Mouse (Mus musculus): ENCODE measurements around the gene Sult1e1. TPM values are rescaled to one million over a fixed set of nuclear protein-coding genes. Genes with fewer than 3 reads are reported as not detected.

Gene Sult1e1
- polyA plus RNA-seq, 1 experiment = not detected

Other genes starting within 250 kb of the Sult1e1 start
- not detected for gene Ugt2b38, start 167.4 kb downstream of the Sult1e1 start, polyA plus RNA-seq (2012; fragmentation: generic; extraction: Trizol)
- not detected for gene Ugt2a2, start 109.3 kb downstream of the Sult1e1 start, polyA plus RNA-seq (2012; fragmentation: generic; extraction: Trizol)
- not detected for gene Gm43638, start 104.8 kb downstream of the Sult1e1 start, polyA plus RNA-seq (2012; fragmentation: generic; extraction: Trizol)
- not detected for gene Ugt2a1, start 100.7 kb downstream of the Sult1e1 start, polyA plus RNA-seq (2012; fragmentation: generic; extraction: Trizol)
- not detected for gene Sult1b1, start 53.4 kb downstream of the Sult1e1 start, polyA plus RNA-seq (2012; fragmentation: generic; extraction: Trizol)
- not detected for gene Sult1d1, start 22.6 kb downstream of the Sult1e1 start, polyA plus RNA-seq (2012; fragmentation: generic; extraction: Trizol)
- gene Csn1s1, start 74.6 kb upstream of the Sult1e1 start, polyA plus RNA-seq (2012; fragmentation: generic; extraction: Trizol) = not detected
- not detected for gene Csn2, start 108.0 kb upstream of the Sult1e1 start, polyA plus RNA-seq (2012; fragmentation: generic; extraction: Trizol)
- gene Csn1s2a, start 183.0 kb upstream of the Sult1e1 start, polyA plus RNA-seq (2012; fragmentation: generic; extraction: Trizol) = not detected
- gene Csn1s2b, start 216.5 kb upstream of the Sult1e1 start, polyA plus RNA-seq (2012; fragmentation: generic; extraction: Trizol) = not detected
- not detected for gene Prr27, start 234.1 kb upstream of the Sult1e1 start, polyA plus RNA-seq (2012; fragmentation: generic; extraction: Trizol)